Mouse (Mus musculus) thymus, adult 2 months (tissue): Measurements from ENCODE around the gene Fgfr2. TPM values are rescaled to one million over a fixed set of nuclear protein-coding genes. Genes with fewer than 3 reads are reported as not detected.
A peak's percentile ranks its signal among the peaks of the same experiment; 100 is the strongest.

Experiments used
- DNase-seq: peaks from one replicate; pipeline ENCODE4 v3.0.0; 2021
- H3K27ac ChIP-seq: fragments of 200-500 bp; 2 replicates; pipeline ENCODE4 v1.5.1; 2012; ENCODE audit warnings: low read length, control low read depth; ENCODE audit not compliant: control insufficient read depth, insufficient read depth
- H3K27me3 ChIP-seq: fragments of 200-500 bp; 2 replicates; pipeline ENCODE4 v1.6.1; 2012; ENCODE audit warnings: mild to moderate bottlenecking, low read length, moderate library complexity, mixed read lengths; ENCODE audit not compliant: control insufficient read depth, insufficient read depth
- H3K36me3 ChIP-seq: fragments of 200-500 bp; 2 replicates; pipeline ENCODE4 v1.6.1; 2012; ENCODE audit warnings: mild to moderate bottlenecking, low read length, moderate library complexity; ENCODE audit not compliant: control insufficient read depth, insufficient read depth
- H3K4me1 ChIP-seq: fragments of 200-500 bp; replicated peaks from 2 replicates; pipeline ENCODE4 v1.6.1; 2012; ENCODE audit warnings: low read length; ENCODE audit not compliant: control insufficient read depth, insufficient read depth
- H3K4me3 ChIP-seq: fragments of 200-500 bp; 2 replicates; pipeline ENCODE4 v1.5.1; 2012; ENCODE audit warnings: mild to moderate bottlenecking, low read length, control low read depth, moderate library complexity; ENCODE audit not compliant: control insufficient read depth, insufficient read depth
- CTCF ChIP-seq: fragments of 200-500 bp; IDR thresholded peaks from 2 replicates; pipeline ENCODE4 v1.5.1; 2012; ENCODE audit warnings: mild to moderate bottlenecking, control low read depth, low read length, moderate library complexity, borderline replicate concordance; ENCODE audit not compliant: control insufficient read depth, poor library complexity, insufficient read depth; ENCODE audit errors: extremely low read depth
- POLR2A ChIP-seq: fragments of 200-500 bp; IDR thresholded peaks from 2 replicates; pipeline ENCODE4 v1.6.1; 2012; ENCODE audit warnings: mild to moderate bottlenecking, low read length, control low read depth, moderate library complexity; ENCODE audit not compliant: control insufficient read depth, poor library complexity, insufficient read depth; ENCODE audit errors: extremely low read depth
- WGBS: fragments of 180-500 bp; shearing (Covaris S2); methylation state at CpG from one replicate; pipeline ENCODE4 v1.1.7; 2018; 5-methylcytosine and 5-hydroxymethylcytosine counted together
- polyA plus RNA-seq: library from polyadenylated mRNA; depleted of rRNA; stranded (reverse); fragments of >200 nt; gene quantifications from 2 replicates; pipeline ENCODE4 v1.2.3, GENCODE M21; 2012

The Fgfr2 gene
- polyA plus RNA-seq, 1 experiment, result 12.1 TPM

DNA sequence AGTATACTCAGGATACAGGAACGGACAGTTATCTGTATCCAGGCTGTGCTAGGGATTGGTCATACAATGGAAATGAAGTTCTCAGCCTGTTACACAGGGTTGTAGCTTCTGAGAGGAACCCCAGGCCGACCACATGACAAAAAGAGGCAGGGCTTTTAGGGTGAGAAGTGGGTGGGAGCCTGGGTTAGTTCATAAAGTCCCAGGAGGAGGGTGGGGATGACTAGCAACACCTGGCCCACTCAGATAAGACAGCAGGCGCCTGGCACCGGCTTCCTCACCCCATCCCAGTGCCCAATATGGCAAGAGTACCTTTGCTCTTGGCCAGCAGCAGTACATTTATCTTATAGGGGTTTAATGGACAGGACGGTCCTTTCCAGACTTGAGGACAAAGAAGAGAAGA, 350.7 kb downstream of the Fgfr2 start:
- Histone ChIP-seq H3K27ac (peak overlapping the region; percentile 60), H3K4me3 (no peak overlapping the region), H3K36me3 (peaks cover 8% of the 10 kb centered on the region; the same call in 1 of the 2 replicates), H3K27me3 (no peaks in the 10 kb centered on the region), H3K4me1 (peaks cover 47% of the 10 kb centered on the region)
- no peak for TF ChIP-seq POLR2A
- TF ChIP-seq CTCF, result no peak
- DNase-seq, result peak; percentile 33
- WGBS, result 38% methylated on average over 5 of the region's 5 CpGs

DNA sequence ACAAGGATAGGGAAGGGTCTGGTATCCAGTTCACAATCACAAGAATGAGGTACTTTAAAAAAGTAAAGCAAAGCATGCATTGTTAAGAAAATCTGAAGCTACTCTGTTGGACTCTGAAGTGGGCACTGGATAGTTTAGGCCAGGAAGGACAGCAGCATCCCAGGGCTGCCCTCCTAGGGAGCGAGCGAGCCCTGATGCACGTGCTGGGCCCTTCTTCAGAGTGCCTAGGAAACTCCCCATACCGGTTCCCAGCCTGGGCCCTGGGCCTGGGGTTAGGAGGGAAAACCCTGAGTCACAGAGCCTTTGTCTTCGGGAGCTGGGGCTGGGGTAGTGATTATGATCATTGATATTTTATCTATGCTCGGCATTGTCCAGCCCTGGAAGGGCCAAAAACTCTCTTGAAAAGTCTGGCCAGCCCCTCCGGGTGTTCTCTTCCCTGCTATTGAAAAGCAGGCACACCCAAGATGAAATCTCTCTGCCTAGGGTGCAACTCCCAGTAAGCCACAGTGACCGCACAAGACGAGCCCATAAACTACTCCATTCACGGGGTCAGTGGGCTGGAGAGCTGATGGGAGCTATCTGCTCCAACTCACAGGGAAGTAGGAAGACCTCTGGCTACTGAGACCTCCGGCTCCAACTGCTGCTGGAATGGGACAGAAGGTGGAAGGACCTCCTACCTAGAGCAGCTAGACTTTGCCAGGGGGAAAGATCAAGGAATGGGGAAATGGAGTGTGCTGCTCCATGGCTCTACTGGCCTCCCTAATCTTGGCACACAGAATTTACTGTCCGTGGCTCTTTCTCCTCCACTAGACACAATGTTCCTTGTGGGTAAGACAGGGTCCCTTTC, 354.4 kb downstream of the Fgfr2 start:
- H3K36me3 ChIP-seq, result peaks cover 4% of the 10 kb centered on the region
- H3K27me3 ChIP-seq, result no peaks in the 10 kb centered on the region
- peaks cover 42% of the 10 kb centered on the region for H3K4me1 ChIP-seq
- no peak overlapping the region for H3K4me3 ChIP-seq
- 94% methylated on average over 12 of the region's 12 CpGs for WGBS
- DNase-seq, result no peak
- H3K27ac ChIP-seq, result no peak overlapping the region
- TF ChIP-seq POLR2A (no peak), CTCF (no peak)

DNA sequence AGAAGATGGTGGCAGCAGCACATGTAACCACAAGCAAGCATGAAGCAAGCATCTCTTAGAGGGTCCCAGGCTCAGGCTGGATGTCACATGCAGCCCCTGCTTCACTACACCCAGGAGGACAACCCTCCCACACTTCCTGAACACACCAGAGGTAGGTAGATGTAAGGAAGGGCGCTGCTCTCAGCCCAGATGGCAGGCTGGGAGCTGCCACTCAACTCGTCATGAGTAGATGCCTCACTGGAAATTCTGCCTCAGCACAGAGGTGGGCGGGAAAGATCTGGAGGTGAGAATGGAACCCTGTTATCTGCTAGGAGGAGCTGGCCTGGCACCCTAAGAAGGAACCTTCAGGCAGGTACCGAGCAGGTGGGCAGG, 355.2 kb downstream of the Fgfr2 start:
- 65% methylated on average over 4 of the region's 4 CpGs for WGBS
- Histone ChIP-seq H3K27ac (no peak overlapping the region), H3K4me3 (no peak overlapping the region), H3K27me3 (no peaks in the 10 kb centered on the region), H3K4me1 (peaks cover 36% of the 10 kb centered on the region), H3K36me3 (peaks cover 4% of the 10 kb centered on the region)
- no peak for DNase-seq
- TF ChIP-seq POLR2A (no peak), CTCF (no peak)

DNA sequence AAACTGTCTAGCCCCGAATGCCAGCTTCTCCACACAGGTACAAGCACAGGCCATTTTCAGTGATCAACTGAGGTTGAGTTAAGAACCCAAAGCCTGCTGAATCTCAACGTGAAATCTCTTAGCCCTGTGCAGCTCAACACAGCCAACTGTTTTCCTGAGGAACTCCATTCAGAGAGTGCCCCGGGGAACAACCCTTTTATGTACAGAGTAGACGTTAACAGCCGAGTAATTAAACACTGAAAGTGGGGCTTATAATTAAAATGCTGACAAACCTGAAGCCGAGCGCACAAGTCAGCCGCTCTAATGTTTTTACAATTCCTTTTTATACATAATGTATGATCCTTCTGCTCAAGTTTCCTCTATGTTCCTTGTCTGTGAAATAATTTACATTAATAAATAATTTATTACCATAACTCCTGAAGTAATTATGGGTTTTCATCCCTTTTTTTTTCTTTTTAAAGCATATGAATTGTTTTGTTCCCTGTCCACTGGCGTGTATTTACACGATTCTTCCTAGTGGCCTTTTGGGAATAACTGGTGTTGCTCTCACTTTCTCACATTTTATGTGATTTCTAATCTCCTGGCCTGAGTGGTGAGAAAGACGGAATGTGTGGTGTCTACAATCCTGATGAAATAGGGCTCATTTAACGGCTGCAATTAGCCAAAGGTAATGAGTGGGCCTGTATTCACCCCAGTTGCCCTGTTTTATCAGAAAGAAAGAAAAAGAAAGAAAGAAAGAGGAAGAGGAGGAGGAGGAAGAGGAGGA, 355.7 kb downstream of the Fgfr2 start:
- Histone ChIP-seq H3K4me3 (no peak overlapping the region), H3K27me3 (no peaks in the 10 kb centered on the region), H3K4me1 (peaks cover 30% of the 10 kb centered on the region), H3K36me3 (peaks cover 4% of the 10 kb centered on the region), H3K27ac (no peak overlapping the region)
- 96% methylated on average over 12 of the region's 12 CpGs for WGBS
- DNase-seq, result no peak
- TF ChIP-seq POLR2A (no peak), CTCF (no peak)

DNA sequence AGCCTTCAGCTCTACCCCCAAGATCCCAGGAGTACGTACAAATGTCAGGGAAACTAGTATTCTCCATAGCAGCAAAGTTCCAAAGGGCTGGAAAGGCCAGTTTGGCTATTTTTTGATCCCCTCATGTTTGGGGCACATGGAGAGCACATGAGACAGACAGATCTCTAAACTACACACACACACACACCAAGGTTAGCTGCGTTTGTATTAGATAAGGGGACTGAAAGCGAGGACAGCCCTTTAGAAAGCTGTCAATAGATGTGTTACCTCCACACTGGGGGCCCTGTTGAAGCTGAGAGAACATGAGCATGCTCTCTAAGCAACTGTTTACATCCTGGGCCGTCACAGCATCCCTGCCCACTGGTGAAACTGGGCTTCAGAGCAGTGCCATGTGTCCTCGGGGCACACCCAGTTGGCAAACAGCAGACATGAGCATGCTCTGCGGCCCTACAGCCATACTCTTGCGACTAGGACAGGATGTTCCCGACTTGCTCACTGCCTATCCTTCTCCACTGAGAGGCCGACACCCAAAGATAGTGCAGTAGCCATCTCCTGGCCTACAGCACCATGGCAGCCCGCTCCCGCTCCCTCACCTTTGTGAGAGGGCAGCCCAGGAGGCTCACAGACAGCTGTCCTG, 356.8 kb downstream of the Fgfr2 start:
- TF ChIP-seq CTCF, result no peak
- no peak for TF ChIP-seq POLR2A
- H3K27me3 ChIP-seq, result no peaks in the 10 kb centered on the region
- no peak for DNase-seq
- no peak overlapping the region for H3K4me3 ChIP-seq
- H3K27ac ChIP-seq, result no peak overlapping the region
- peaks cover 20% of the 10 kb centered on the region for H3K4me1 ChIP-seq
- H3K36me3 ChIP-seq, result peaks cover 2% of the 10 kb centered on the region
- WGBS, result 95% methylated on average over 11 of the region's 11 CpGs

DNA sequence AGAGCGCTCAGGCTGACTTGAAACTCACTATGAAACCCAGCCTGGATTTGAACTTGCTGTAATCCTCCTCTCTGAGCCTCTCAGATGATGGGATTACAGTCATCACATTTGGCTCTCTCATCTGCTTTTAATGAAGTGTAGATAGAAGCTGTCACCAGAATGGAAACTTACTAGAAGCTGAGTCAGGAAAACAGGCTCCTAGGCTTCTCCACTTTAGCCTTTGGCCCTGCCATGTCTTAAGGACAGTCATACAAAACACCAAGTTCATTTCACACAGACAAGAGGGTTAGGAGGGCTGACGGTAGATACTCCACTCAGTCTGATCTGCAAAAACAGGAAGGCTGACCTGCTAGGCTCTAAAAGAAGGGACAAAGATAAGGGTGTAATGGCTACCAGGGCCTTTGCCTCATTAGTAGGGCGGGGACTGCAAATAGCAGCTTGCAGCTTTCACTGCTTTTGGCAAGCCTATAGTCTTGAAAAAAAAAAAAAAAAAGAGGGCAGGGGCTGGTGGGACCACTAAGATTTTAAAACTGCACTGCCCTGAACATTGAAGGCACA, 357.4 kb downstream of the Fgfr2 start:
- WGBS, result 96% methylated on average over 3 of the region's 3 CpGs
- H3K27ac ChIP-seq, result no peak overlapping the region
- H3K27me3 ChIP-seq, result no peaks in the 10 kb centered on the region
- no peak overlapping the region for H3K4me3 ChIP-seq
- H3K36me3 ChIP-seq, result no peaks in the 10 kb centered on the region; the same call in none of the 2 replicates
- peaks cover 20% of the 10 kb centered on the region for H3K4me1 ChIP-seq
- TF ChIP-seq POLR2A (no peak), CTCF (no peak)
- DNase-seq, result no peak
